Mouse (Mus musculus) heart, postnatal 0 days (tissue): ENCODE measurements at regions not wholly inside any gene's neighbourhood (a gene's known extent, or its start where the extent isn't known, plus 50 kb on each side); places are given as distances from the start of the nearest gene placed in this dataset.

Experiments used
- CTCF ChIP-seq: IDR thresholded peaks from 2 replicates; pipeline ENCODE4 v1.5.1; 2016; ENCODE audit warnings: antibody characterized with exemption, control low read depth, low read depth
- EP300 ChIP-seq: IDR thresholded peaks from 2 replicates; pipeline ENCODE4 v1.6.1; 2016; ENCODE audit warnings: antibody characterized with exemption, low read depth

DNA sequence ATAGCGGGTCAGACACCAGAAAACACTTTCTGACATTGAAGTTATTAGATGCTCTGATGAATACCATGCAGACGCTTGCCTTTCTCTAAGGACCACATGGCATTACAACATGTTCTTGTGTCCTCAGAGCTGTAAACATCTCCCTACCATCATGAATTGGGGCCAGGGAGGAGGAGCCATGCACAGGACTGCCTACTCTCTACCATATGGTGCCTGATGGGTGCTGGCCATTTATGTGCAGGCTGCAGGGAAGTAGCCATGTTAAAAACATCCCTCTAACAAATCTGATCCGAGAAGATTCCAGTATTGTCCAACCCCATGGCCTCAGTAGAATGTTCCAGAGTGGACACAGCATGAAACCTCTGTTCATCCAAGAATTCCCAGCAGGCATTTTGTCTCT is 330.1 kb upstream of the Camk1g start:
- TF ChIP-seq CTCF (no peak), EP300 (no peak)
